Mouse (Mus musculus): Measurements from ENCODE around the gene Acat1. TPM values are rescaled to one million over a fixed set of nuclear protein-coding genes. Genes with fewer than 3 reads are reported as not detected.

Gene Acat1
- polyA plus RNA-seq (2015; fragmentation: Illumina TruSeq; extraction: RNeasy Lipid Tissue Mini Kit (QIAGEN cat#74804); ENCODE audit: insufficient read depth, low read depth, low replicate concordance): 15.5 TPM

DNA sequence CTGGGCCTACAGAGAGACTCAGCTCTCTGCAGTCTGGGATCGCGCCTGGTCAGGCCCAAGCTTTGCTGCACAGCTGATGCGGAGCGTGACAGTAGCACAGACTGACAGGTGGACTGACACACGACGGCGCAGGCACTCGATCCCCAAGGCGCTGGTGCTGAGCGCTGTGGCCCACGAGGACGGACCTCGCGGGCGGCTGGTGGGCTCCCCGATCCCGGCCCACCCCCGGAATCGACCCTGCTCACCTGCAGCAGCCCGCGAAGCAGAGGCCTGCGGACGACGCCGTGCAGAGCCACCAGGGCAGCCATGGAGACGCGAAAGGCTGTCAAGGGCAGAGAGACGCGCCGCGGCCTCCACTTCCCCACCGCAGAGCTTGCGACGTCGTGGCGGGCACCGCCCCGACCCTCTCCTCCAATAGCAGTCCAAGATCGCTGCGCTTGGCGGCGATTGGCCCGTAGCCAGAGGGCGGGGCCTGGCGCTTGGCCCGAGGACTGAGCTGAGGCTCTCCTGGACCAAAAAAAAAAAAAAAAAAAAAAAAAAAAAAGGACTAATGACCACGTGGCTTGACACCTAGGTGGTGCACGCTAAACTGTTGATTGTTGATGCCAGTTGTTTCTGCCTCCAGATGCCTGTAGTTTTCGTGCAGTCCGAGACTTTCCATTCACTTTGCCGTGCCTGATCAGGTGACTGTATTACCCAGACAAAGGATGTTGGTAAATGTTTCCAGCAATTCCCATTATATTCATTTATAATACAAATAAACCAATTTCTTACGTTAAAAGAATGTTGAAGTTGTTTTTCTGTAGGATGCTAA is at the start of gene Acat1:
Gene Acat1 (minus strand): TSS at position 415 of the 814 bp plus-strand sequence.

DNA sequence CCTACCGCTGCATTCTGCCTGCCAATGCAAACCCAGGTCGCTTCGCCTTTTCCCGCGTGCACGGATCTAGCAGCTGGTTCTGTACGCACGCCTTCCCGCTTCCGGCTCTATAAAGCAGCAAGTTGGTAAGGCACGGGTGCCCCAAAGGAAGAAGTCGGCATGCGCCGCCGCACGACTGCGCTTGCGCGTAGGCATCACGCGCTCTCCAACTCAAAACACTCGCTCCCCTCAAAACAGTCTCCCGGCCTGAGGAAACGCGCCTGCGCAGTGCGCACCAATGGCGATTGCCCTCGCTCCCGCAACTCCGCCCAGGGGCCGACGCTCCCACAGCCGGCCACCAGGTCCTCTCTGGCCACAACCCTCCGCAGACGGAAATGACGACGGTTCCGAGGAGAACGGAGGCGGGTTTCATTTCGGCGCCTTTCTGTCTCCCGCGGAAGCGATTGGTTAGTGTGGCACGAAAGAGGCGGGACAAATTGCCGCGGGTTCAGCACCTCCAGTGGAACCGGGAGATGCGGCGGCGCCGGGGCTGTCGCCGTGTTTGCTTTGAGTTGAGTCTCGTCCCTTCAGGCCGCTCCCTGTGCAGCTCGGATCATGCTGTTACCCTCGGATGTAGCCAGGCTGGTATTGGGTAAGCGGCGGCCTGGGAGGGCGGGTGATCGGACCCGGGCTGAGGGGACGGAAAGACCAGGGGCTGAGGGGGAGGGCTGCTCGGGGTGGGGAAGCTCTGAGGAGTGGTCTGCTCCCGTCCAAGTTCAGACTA is 73.4 kb downstream of the Acat1 start, which contains the start of the genes Atm and Npat:
Gene Atm (minus strand): TSS at position 183 of the 763 bp plus-strand sequence.
Gene Npat (plus strand): TSS at position 490 of the 763 bp plus-strand sequence.

Other genes starting within 250 kb of the Acat1 start
- gene Kdelc2, start 226.4 kb downstream of the Acat1 start, polyA plus RNA-seq (2015; fragmentation: Illumina TruSeq; extraction: RNeasy Lipid Tissue Mini Kit (QIAGEN cat#74804); ENCODE audit: insufficient read depth, low read depth, low replicate concordance): 3.8 TPM
- gene 4930550C14Rik, start 208.1 kb downstream of the Acat1 start, polyA plus RNA-seq (2015; fragmentation: Illumina TruSeq; extraction: RNeasy Lipid Tissue Mini Kit (QIAGEN cat#74804); ENCODE audit: insufficient read depth, low read depth, low replicate concordance): not detected
- gene Atm, start 73.6 kb downstream of the Acat1 start, polyA plus RNA-seq (2015; fragmentation: Illumina TruSeq; extraction: RNeasy Lipid Tissue Mini Kit (QIAGEN cat#74804); ENCODE audit: insufficient read depth, low read depth, low replicate concordance): 2.0 TPM
- gene Npat, start 73.3 kb downstream of the Acat1 start, polyA plus RNA-seq (2015; fragmentation: Illumina TruSeq; extraction: RNeasy Lipid Tissue Mini Kit (QIAGEN cat#74804); ENCODE audit: insufficient read depth, low read depth, low replicate concordance): 1.4 TPM
- 3.8 TPM for gene Cul5, start 59.6 kb upstream of the Acat1 start, polyA plus RNA-seq (2015; fragmentation: Illumina TruSeq; extraction: RNeasy Lipid Tissue Mini Kit (QIAGEN cat#74804); ENCODE audit: insufficient read depth, low read depth, low replicate concordance)
- not detected for gene Rab39, start 95.8 kb upstream of the Acat1 start, polyA plus RNA-seq (2015; fragmentation: Illumina TruSeq; extraction: RNeasy Lipid Tissue Mini Kit (QIAGEN cat#74804); ENCODE audit: insufficient read depth, low read depth, low replicate concordance)
- gene Slc35f2, start 161.2 kb upstream of the Acat1 start, polyA plus RNA-seq (2015; fragmentation: Illumina TruSeq; extraction: RNeasy Lipid Tissue Mini Kit (QIAGEN cat#74804); ENCODE audit: insufficient read depth, low read depth, low replicate concordance): not detected
- not detected for gene Sln, start 239.8 kb upstream of the Acat1 start, polyA plus RNA-seq (2015; fragmentation: Illumina TruSeq; extraction: RNeasy Lipid Tissue Mini Kit (QIAGEN cat#74804); ENCODE audit: insufficient read depth, low read depth, low replicate concordance)